Mouse (Mus musculus): ENCODE data around the gene Gm47791. TPM values are rescaled to one million over a fixed set of nuclear protein-coding genes. Genes with fewer than 3 reads are reported as not detected.

Gene Gm47791
- polyA plus RNA-seq, 1 experiment from 2014 or later = not detected

DNA sequence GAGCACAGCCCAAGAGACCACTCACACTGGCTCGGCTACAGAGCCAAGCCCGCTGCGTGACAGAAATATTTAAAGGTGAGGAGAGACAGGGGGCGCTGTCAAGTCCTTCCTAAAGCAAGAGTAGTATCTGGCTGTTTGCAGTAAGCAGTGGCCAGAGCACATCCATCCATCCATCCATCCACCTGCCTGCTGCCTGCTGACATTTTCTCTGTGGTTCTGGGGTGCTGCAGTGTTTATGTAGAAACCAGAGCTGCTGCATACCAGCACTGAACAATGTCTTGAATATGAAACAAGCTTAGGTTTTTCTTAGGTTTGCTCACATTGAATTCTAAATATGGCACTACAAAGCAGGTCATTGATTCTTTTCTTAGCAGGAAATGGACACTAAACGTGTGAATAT lies 2.2 kb upstream of the Gm47791 start:
- Histone ChIP-seq H3K36me3 (ENCODE audit: control insufficient read depth, insufficient read depth, low read length) (no peaks in the 10 kb centered on the region), H3K4me2 (ENCODE audit: low read depth) (no peak overlapping the region), H3K9ac (ENCODE audit: low read length) (no peak overlapping the region), H3K27me3 (ENCODE audit: control insufficient read depth, insufficient read depth, low read length) (no peaks in the 10 kb centered on the region), H3K4me3 (ENCODE audit: low read depth, low read length) (no peak overlapping the region), H3K4me1 (ENCODE audit: control insufficient read depth, insufficient read depth, low read length) (no peaks in the 10 kb centered on the region), H3K9me3 (ENCODE audit: control insufficient read depth, low read length) (no peaks in the 10 kb centered on the region), H3K27ac (ENCODE audit: low read depth, low read length) (no peak overlapping the region)
- 61% methylated on average over 5 of the region's 5 CpGs for WGBS
- ATAC-seq (ENCODE audit: insufficient read depth, low FRiP score, low TSS enrichment) (no peak), DNase-seq (ENCODE audit: low spot score) (no peak)

DNA sequence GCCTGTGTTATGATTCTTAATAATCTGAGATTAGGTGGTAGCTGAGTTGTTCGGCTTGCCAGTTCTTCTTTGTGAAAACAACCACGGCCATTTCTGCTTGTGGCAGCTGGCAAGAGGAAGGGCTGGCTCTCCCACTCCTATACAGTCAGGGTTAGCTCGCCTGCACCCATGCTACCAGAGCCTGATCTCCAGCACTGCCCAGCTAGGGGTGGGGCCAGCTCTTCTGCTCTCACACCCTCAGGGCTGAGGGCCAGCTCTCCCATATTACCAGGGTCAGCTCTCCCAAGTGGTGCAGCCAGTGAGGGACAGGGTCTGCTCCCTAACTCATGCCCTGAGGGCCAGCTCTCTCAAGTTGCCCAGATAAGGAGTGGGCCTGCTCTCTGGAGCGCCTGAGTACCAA lies 1.4 kb upstream of the Gm47791 start:
- WGBS = 86% methylated on average over 4 of the region's 4 CpGs

DNA sequence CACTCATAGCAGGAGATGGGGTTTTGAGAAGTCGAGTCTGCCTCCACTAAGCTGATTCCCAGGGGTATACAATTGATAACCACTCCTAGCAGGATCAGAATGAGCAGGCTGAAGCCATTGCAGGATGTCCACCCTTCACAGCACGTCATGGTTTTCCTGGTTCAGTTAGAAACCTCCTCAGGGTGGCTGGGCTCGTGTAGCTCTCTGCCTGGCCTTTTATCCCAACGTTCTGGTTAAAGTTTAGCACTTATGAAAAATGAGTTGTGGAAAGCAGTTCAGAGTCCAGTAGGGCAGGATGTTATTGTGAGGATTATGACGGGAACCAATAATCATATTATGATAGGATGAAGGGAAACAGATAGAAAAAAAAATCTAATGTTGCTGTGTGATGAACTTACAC lies 2.8 kb downstream of the Gm47791 start, which contains the start of gene Tm4sf20:
Gene Tm4sf20 (minus strand): TSS at position 193 of the 400 bp plus-strand sequence.
- H3K27ac ChIP-seq (ENCODE audit: low read depth, low read length) = no peak within 1 kb of the TSS
- no peaks in the 10 kb centered on the region for H3K36me3 ChIP-seq (ENCODE audit: control insufficient read depth, insufficient read depth, low read length)
- DNase-seq (ENCODE audit: low spot score) (no peak), ATAC-seq (ENCODE audit: insufficient read depth, low FRiP score, low TSS enrichment) (no peak)
- no peak within 1 kb of the TSS for H3K9ac ChIP-seq (ENCODE audit: low read length)
- H3K27me3 ChIP-seq (ENCODE audit: control insufficient read depth, insufficient read depth, low read length) = no peaks in the 10 kb centered on the region
- H3K4me1 ChIP-seq (ENCODE audit: control insufficient read depth, insufficient read depth, low read length) = no peaks in the 10 kb centered on the region
- no peaks in the 10 kb centered on the region for H3K9me3 ChIP-seq (ENCODE audit: control insufficient read depth, low read length)
- H3K4me3 ChIP-seq (ENCODE audit: low read depth, low read length) = no peak within 1 kb of the TSS
- 80% methylated on average over 5 of the region's 5 CpGs for WGBS
- no peak within 1 kb of the TSS for H3K4me2 ChIP-seq (ENCODE audit: low read depth)

More for the DNA sequence above, 1.4 kb upstream of the Gm47791 start:
- Histone ChIP-seq H3K27me3 (ENCODE audit: control insufficient read depth, insufficient read depth, low read length) (no peaks in the 10 kb centered on the region), H3K4me2 (ENCODE audit: low read depth) (no peak overlapping the region), H3K9ac (ENCODE audit: low read length) (no peak overlapping the region), H3K4me1 (ENCODE audit: control insufficient read depth, insufficient read depth, low read length) (no peaks in the 10 kb centered on the region), H3K9me3 (ENCODE audit: control insufficient read depth, low read length) (no peaks in the 10 kb centered on the region), H3K4me3 (ENCODE audit: low read depth, low read length) (no peak overlapping the region), H3K36me3 (ENCODE audit: control insufficient read depth, insufficient read depth, low read length) (no peaks in the 10 kb centered on the region), H3K27ac (ENCODE audit: low read depth, low read length) (no peak overlapping the region)
- DNase-seq (ENCODE audit: low spot score) (no peak), ATAC-seq (ENCODE audit: insufficient read depth, low FRiP score, low TSS enrichment) (no peak)

DNA sequence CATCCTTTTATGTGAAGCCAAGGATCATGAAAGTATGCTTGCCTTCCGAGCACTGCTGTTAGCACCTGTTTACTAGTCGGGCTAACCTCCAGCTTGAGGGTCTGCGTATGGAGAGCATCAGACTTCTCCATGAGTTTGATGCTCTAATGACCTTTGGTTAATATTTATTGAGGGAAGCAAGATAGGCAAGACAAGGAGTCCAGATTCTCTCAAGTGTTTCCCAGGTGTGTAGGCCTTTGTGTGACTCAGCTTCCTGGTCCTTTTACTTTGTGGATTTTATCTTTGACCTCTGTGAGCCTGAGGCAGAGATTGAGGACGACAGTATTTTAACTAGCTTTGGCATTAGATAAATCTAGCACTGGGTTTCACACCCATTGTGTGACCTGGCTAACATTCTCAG lies 4.4 kb downstream of the Gm47791 start:
- WGBS = 70% methylated on average over 4 of the region's 4 CpGs
- H3K4me1 ChIP-seq (ENCODE audit: control insufficient read depth, insufficient read depth, low read length) = no peaks in the 10 kb centered on the region
- DNase-seq (ENCODE audit: low spot score) = no peak

DNA sequence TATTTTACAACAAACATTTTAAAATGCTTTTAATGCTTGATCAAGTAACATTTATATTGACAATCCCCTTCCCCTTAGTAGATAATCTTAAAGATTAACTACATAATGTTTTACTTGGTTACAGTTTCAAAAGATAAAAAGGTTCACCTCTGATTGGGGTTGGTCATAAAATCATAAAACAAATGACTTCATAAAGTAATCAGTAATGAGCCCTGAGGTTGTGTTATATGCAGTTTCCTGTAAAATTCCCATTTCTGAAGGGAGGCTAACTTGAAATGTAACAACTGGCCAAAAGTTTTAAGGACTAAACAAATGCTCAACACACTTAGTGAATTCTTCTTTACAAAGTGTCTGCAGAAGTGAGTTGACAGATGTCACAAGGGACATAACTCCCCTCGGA lies 4.8 kb downstream of the Gm47791 start:
- H3K9me3 ChIP-seq (ENCODE audit: control insufficient read depth, low read length) = no peaks in the 10 kb centered on the region
- no peak overlapping the region for H3K4me3 ChIP-seq (ENCODE audit: low read depth, low read length)
- DNase-seq (ENCODE audit: low spot score) = no peak
- no peaks in the 10 kb centered on the region for H3K4me1 ChIP-seq (ENCODE audit: control insufficient read depth, insufficient read depth, low read length)
- H3K27ac ChIP-seq (ENCODE audit: low read depth, low read length) = no peak overlapping the region
- H3K4me2 ChIP-seq (ENCODE audit: low read depth) = no peak overlapping the region
- no peaks in the 10 kb centered on the region; the same call in 1 of the 2 replicates for H3K36me3 ChIP-seq (ENCODE audit: control insufficient read depth, insufficient read depth, low read length)
- no peak for ATAC-seq (ENCODE audit: insufficient read depth, low FRiP score, low TSS enrichment)
- H3K9ac ChIP-seq (ENCODE audit: low read length) = no peak overlapping the region
- 86% methylated on average over 1 of the region's 1 CpGs for WGBS
- no peaks in the 10 kb centered on the region for H3K27me3 ChIP-seq (ENCODE audit: control insufficient read depth, insufficient read depth, low read length)

More for the DNA sequence above, 4.4 kb downstream of the Gm47791 start:
- no peak overlapping the region for H3K9ac ChIP-seq (ENCODE audit: low read length)
- H3K27me3 ChIP-seq (ENCODE audit: control insufficient read depth, insufficient read depth, low read length) = no peaks in the 10 kb centered on the region
- H3K4me2 ChIP-seq (ENCODE audit: low read depth) = no peak overlapping the region
- no peaks in the 10 kb centered on the region; the same call in 1 of the 2 replicates for H3K36me3 ChIP-seq (ENCODE audit: control insufficient read depth, insufficient read depth, low read length)
- no peak for ATAC-seq (ENCODE audit: insufficient read depth, low FRiP score, low TSS enrichment)
- H3K9me3 ChIP-seq (ENCODE audit: control insufficient read depth, low read length) = no peaks in the 10 kb centered on the region
- no peak overlapping the region for H3K4me3 ChIP-seq (ENCODE audit: low read depth, low read length)
- no peak overlapping the region for H3K27ac ChIP-seq (ENCODE audit: low read depth, low read length)

DNA sequence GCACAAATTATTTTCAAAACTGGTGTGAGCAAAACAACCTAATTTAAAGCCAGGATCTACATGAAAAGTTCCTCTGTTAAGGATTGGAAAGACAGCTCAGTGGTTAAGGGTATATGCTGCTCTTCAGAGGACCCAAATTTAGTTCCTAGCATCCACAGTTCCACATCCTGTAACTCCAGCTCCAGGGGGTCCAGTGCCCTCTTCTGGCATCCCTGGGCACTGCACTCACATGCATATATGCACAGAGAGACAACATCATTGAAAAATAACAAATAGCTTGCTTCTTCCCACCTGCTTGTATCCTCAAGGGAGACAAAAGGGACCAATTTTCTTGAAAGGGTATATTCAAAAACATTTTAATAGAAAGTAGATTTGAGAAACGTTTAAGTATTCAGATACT lies 8.8 kb downstream of the Gm47791 start:
- H3K9me3 ChIP-seq (ENCODE audit: control insufficient read depth, low read length) = no peaks in the 10 kb centered on the region
- DNase-seq (ENCODE audit: low spot score) = no peak
- H3K36me3 ChIP-seq (ENCODE audit: control insufficient read depth, insufficient read depth, low read length) = no peaks in the 10 kb centered on the region; the same call in 1 of the 2 replicates
- WGBS = 81% methylated on average over 1 of the region's 1 CpGs
- H3K4me1 ChIP-seq (ENCODE audit: control insufficient read depth, insufficient read depth, low read length) = no peaks in the 10 kb centered on the region
- H3K9ac ChIP-seq (ENCODE audit: low read length) = no peak overlapping the region
- no peaks in the 10 kb centered on the region for H3K27me3 ChIP-seq (ENCODE audit: control insufficient read depth, insufficient read depth, low read length)
- no peak overlapping the region for H3K27ac ChIP-seq (ENCODE audit: low read depth, low read length)
- H3K4me2 ChIP-seq (ENCODE audit: low read depth) = no peak overlapping the region
- ATAC-seq (ENCODE audit: insufficient read depth, low FRiP score, low TSS enrichment) = no peak
- no peak overlapping the region for H3K4me3 ChIP-seq (ENCODE audit: low read depth, low read length)

DNA sequence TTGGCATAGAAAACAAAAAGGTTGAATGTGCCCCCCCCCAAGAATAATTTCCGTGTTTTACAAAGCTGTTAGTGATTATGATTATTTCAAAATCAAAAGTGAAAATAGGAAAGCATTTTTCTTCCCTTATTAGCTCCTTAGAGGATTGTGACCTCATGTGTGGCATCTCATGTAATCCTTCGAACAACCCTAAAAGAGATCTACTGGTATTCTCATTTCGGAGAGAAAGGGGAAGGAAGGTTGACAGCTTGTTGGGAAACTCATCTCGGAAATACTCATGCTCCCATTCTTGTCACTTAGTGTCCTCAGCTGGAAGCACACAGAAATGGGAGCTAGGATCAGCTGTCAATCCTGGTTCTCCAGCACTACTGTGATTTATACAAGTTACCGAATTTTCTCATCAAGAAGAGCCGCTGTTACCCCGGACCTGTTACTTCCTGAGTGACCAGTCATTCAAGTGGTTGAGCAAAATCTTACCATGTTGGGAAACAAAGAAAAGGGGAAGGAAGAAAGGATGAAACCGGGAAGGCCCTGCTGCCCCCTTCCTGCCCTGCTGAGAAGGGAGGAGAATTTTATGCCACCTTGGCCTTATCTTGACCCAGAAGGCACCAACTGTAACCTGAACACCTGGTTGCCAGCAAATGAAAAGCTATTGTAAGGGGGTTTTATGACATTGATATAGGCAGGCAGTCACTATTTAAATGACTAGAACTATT lies 9.4 kb downstream of the Gm47791 start:
- no peak for DNase-seq (ENCODE audit: low spot score)
- no peak for ATAC-seq (ENCODE audit: insufficient read depth, low FRiP score, low TSS enrichment)
- WGBS = 90% methylated on average over 8 of the region's 8 CpGs

DNA sequence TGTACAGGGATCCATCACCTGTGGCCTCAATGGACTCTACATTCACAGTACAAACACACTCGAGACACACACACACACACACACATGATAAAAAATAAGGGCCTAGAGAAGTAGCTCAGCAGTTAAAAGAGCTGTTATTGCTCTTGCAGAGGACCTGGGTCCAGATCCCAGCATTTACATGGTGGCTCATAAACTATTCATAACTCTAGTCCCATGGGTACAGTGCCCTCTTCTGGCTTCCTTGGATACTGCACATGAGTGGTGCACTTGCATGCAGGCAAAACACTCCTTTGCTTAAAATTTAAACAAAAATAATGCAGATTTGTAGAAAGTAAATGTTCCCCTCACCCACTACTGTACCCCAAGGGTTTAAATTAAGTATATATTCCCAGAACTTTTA lies 11.5 kb downstream of the Gm47791 start:
- Histone ChIP-seq H3K36me3 (ENCODE audit: control insufficient read depth, insufficient read depth, low read length) (peaks cover 2% of the 10 kb centered on the region; the same call in 1 of the 2 replicates), H3K27me3 (ENCODE audit: control insufficient read depth, insufficient read depth, low read length) (no peaks in the 10 kb centered on the region), H3K9ac (ENCODE audit: low read length) (no peak overlapping the region), H3K4me3 (ENCODE audit: low read depth, low read length) (no peak overlapping the region), H3K9me3 (ENCODE audit: control insufficient read depth, low read length) (no peaks in the 10 kb centered on the region), H3K4me2 (ENCODE audit: low read depth) (no peak overlapping the region), H3K4me1 (ENCODE audit: control insufficient read depth, insufficient read depth, low read length) (no peaks in the 10 kb centered on the region), H3K27ac (ENCODE audit: low read depth, low read length) (no peak overlapping the region)
- DNase-seq (ENCODE audit: low spot score) (no peak), ATAC-seq (ENCODE audit: insufficient read depth, low FRiP score, low TSS enrichment) (no peak)
- 81% methylated on average over 1 of the region's 1 CpGs for WGBS

More for the DNA sequence above, 9.4 kb downstream of the Gm47791 start:
- Histone ChIP-seq H3K27me3 (ENCODE audit: control insufficient read depth, insufficient read depth, low read length) (no peaks in the 10 kb centered on the region), H3K9me3 (ENCODE audit: control insufficient read depth, low read length) (no peaks in the 10 kb centered on the region), H3K4me3 (ENCODE audit: low read depth, low read length) (no peak overlapping the region), H3K36me3 (ENCODE audit: control insufficient read depth, insufficient read depth, low read length) (no peaks in the 10 kb centered on the region; the same call in 1 of the 2 replicates), H3K4me1 (ENCODE audit: control insufficient read depth, insufficient read depth, low read length) (no peaks in the 10 kb centered on the region), H3K27ac (ENCODE audit: low read depth, low read length) (no peak overlapping the region), H3K9ac (ENCODE audit: low read length) (no peak overlapping the region), H3K4me2 (ENCODE audit: low read depth) (no peak overlapping the region)
